Mouse (Mus musculus) hindlimb bud, embryonic 11.5 days (tissue): ENCODE results near the gene Arpp19.

Experiments
- DNase-seq: peaks from one replicate; pipeline ENCODE4 v3.0.0-alpha.2; 2012; ENCODE audit warnings: low read depth, low spot score; ENCODE audit errors: extremely low spot score

The Arpp19 gene

GRCm38 (mm10) chr9:75037451-75038356, at the start of gene Arpp19:
TSS of gene Arpp19 (plus strand) at chr9:75037614.
- peak; percentile 63 for DNase-seq

GRCm38 (mm10) chr9:74988893-74989460, 48.4 kb upstream of the Arpp19 start:
- DNase-seq: no peak

GRCm38 (mm10) chr9:74989990-74990389, 47.4 kb upstream of the Arpp19 start:
- DNase-seq: no peak

GRCm38 (mm10) chr9:74994611-74995257, 42.7 kb upstream of the Arpp19 start:
- DNase-seq: no peak

- no peak for DNase-seq
Observed at GRCm38 (mm10) chr9:74996349-74996748, 41.1 kb upstream of the Arpp19 start.

GRCm38 (mm10) chr9:74997976-74998375, 39.4 kb upstream of the Arpp19 start:
- DNase-seq: no peak

GRCm38 (mm10) chr9:75001006-75001405, 36.4 kb upstream of the Arpp19 start:
- DNase-seq: no peak

GRCm38 (mm10) chr9:75001611-75002204, 35.7 kb upstream of the Arpp19 start:
- no peak for DNase-seq

- no peak for DNase-seq
Observed at GRCm38 (mm10) chr9:75002262-75002661, 35.2 kb upstream of the Arpp19 start.

- no peak for DNase-seq
Observed at GRCm38 (mm10) chr9:75004203-75004602, 33.2 kb upstream of the Arpp19 start.

- peak; percentile 24 for DNase-seq
Observed at GRCm38 (mm10) chr9:75016591-75016990, 20.8 kb upstream of the Arpp19 start.

GRCm38 (mm10) chr9:75019181-75019580, 18.2 kb upstream of the Arpp19 start:
- DNase-seq: no peak

- DNase-seq: no peak
Observed at GRCm38 (mm10) chr9:75019592-75019991, 17.8 kb upstream of the Arpp19 start.

GRCm38 (mm10) chr9:75020561-75020960, 16.9 kb upstream of the Arpp19 start:
- DNase-seq: no peak

- DNase-seq: no peak
Observed at GRCm38 (mm10) chr9:75022546-75022945, 14.9 kb upstream of the Arpp19 start.

- DNase-seq: no peak
Observed at GRCm38 (mm10) chr9:75023150-75023894, 14.1 kb upstream of the Arpp19 start.

GRCm38 (mm10) chr9:75024089-75024488, 13.3 kb upstream of the Arpp19 start:
- DNase-seq: no peak

GRCm38 (mm10) chr9:75025689-75026088, 11.7 kb upstream of the Arpp19 start:
- no peak for DNase-seq

- no peak for DNase-seq
Observed at GRCm38 (mm10) chr9:75032408-75032807, 5.0 kb upstream of the Arpp19 start.

GRCm38 (mm10) chr9:75033141-75033540, 4.3 kb upstream of the Arpp19 start:
- no peak for DNase-seq

GRCm38 (mm10) chr9:75034691-75035090, 2.7 kb upstream of the Arpp19 start:
- no peak for DNase-seq
